Mouse (Mus musculus) embryonic fibroblast, embryonic 13.5 days (primary cell): ENCODE measurements at regions not wholly inside any gene's neighbourhood (a gene's known extent, or its start where the extent isn't known, plus 50 kb on each side); places are given as distances from the start of the nearest gene placed in this dataset.

Experiments used
- CTCF ChIP-seq: IDR thresholded peaks from 2 replicates; pipeline ENCODE4 v1.5.1; 2011; ENCODE audit warnings: mild to moderate bottlenecking, control low read depth, low read length, moderate library complexity, borderline replicate concordance; ENCODE audit not compliant: insufficient read depth
- POLR2A ChIP-seq: IDR thresholded peaks from 2 replicates; pipeline ENCODE4 v1.6.1; 2011; ENCODE audit warnings: low read depth, mild to moderate bottlenecking, control low read depth, low read length, moderate library complexity

DNA sequence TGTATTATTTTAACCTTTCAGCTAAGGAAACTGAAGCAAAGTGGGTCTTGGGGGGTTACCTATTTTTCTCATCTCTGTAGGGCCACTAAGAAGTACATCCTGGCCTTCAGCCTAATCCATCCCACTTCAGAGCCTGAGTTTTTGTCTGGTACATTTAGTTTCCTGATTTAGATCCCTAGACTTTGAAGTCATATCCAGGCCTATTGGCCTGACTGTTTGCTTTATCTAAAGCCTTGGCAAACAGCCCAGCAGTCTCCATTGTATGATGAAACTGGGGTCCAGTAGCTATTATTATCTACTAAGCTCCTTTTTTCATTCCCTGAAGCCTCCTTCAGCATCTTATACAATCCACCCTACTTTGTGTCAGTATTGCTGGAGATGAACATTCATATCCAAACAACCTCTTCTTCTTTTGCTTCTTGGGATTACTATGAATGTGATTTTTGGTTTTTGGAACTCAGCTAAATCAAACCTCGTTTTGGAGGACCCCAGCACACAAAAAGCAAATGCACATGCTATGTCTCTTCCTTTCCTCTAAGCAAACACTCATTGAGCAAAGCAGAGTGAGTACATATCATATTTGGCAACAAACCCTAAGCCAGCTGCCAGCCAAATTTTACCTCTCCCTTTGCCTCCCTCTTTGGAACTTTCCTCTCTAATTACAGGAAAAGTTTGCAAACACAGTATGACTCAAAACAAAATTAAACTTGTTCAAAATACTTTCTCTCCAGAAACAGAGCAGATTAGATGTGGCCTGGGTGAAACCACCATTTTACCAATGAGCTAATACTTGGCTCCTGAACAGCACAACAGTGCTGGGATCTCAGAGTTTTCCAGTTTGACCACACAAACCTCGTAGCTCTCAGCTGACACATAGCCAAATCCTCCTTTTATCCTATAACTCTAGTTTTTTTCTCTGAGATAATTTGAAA, 342.8 kb upstream of the Etaa1 start:
- no peak for TF ChIP-seq CTCF
- no peak for TF ChIP-seq POLR2A
